Mouse (Mus musculus): Measurements from ENCODE around the gene Gadd45g.

Gadd45g gene

DNA sequence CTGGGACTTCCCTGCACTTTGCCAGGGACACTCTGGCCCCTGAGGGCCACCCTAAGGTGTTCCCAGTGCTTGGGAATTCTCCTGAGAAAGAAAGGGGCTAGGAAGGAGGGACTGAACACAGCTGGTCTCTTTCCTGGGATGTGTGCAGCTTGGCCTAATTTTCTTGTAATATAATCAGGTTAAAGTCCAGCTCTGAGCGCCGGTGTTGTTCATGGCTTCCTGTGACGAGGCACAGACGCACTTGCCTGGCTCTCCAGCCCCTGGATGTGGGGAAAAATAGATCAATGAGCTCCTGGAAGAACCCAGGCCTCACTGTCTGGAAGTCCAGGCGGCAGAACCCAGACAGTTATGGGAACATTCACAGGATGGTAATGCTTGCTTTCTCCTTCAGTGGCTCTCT, 10.7 kb downstream of the Gadd45g start:
- Histone ChIP-seq H3K27me3 (ENCODE audit: control insufficient read depth, insufficient read depth, low read length, poor library complexity, severe bottlenecking) (no peaks in the 10 kb centered on the region), H3K36me3 (ENCODE audit: control insufficient read depth, insufficient read depth, low read length, poor library complexity, severe bottlenecking) (no peaks in the 10 kb centered on the region)
- no peak for DNase-seq (ENCODE audit: low read depth, low spot score)

DNA sequence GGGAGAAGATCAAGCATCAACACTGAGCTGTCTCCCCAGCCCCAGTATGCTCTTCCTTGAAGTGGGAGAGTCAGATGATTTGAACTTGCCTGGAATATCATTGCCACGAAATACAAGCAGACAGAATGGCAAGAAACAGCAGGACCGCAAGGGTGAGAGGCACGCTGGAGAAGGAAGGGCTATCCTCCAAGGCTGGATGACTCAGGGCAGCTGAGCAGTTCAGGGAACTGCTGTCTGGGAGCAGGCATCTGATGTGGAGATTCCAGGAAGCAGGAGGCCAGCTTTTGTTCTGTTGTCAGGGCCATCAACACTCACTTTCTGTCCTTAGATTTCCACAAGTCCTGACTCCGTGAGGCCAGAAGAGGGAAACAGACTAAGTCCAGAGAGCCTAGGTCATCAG, 12.0 kb downstream of the Gadd45g start:
- H3K36me3 ChIP-seq (ENCODE audit: control insufficient read depth, insufficient read depth, low read length, poor library complexity, severe bottlenecking), result no peaks in the 10 kb centered on the region
- H3K27me3 ChIP-seq (ENCODE audit: control insufficient read depth, insufficient read depth, low read length, poor library complexity, severe bottlenecking), result no peaks in the 10 kb centered on the region
- DNase-seq (ENCODE audit: low read depth, low spot score), result no peak

DNA sequence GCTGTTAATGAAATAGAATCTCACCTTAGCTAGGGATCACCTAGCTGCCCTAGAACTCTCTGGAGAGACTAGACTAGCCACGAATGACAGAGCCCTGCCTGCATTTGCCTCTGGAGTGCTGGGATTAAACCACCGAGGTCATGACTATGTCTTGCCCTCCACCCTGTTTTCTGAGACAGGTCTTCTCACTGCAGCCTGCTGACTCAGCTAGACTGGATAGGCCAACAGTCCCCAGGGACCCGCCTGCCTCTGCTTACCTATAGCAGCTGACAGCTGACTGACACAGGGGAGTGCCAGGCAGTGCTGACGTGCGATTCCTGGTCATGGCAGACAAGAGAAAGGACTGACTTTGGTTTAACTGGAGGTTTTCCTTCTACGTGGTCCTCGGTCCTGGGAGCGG, 12.7 kb downstream of the Gadd45g start:
- H3K36me3 ChIP-seq (ENCODE audit: control insufficient read depth, insufficient read depth, low read length, poor library complexity, severe bottlenecking), result no peaks in the 10 kb centered on the region
- no peak for DNase-seq (ENCODE audit: low read depth, low spot score)
- H3K27me3 ChIP-seq (ENCODE audit: control insufficient read depth, insufficient read depth, low read length, poor library complexity, severe bottlenecking), result no peaks in the 10 kb centered on the region

DNA sequence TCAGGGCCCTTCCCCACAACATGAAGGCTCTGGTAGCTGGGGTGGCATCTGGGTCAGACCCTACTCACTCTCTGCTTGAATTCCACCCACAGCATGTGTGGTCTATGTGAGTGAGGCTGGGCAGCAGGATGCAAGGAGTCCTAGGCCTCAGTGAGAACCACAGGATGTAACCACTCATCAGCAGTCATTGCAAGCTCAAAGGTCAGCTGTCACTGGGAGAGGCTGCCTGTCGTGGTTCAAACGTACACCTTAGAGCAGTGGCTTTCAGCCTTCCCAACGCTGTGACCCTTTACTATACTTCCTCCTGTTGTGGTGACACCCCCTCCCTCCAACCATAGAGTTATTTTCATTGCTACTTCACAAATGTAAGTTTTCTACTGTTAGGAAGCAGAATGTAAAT, 13.3 kb downstream of the Gadd45g start:
- Histone ChIP-seq H3K27me3 (ENCODE audit: control insufficient read depth, insufficient read depth, low read length, poor library complexity, severe bottlenecking) (no peaks in the 10 kb centered on the region), H3K36me3 (ENCODE audit: control insufficient read depth, insufficient read depth, low read length, poor library complexity, severe bottlenecking) (no peaks in the 10 kb centered on the region)
- DNase-seq (ENCODE audit: low read depth, low spot score), result no peak

DNA sequence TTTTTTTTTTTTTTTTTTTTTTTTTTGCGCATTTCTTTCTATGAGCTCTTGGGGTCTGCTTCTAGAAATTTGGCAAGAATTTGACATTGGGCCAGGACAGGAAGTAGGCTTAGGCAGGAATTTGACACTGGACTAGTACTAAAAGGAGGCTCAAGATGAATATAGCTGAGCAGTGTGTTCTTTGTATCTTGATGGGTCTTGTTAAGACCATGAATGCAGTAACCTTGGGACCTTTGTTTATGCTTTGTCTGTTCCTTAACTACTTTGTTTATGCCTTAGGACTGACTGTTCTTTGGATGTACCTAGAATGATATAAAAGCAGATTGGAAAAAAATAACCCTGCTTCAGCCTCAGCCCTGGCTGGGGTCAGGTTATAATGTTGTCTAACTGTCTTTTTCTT, 16.3 kb downstream of the Gadd45g start:
- no peaks in the 10 kb centered on the region for H3K27me3 ChIP-seq (ENCODE audit: control insufficient read depth, insufficient read depth, low read length, poor library complexity, severe bottlenecking)
- no peaks in the 10 kb centered on the region for H3K36me3 ChIP-seq (ENCODE audit: control insufficient read depth, insufficient read depth, low read length, poor library complexity, severe bottlenecking)
- DNase-seq (ENCODE audit: low read depth, low spot score), result no peak

DNA sequence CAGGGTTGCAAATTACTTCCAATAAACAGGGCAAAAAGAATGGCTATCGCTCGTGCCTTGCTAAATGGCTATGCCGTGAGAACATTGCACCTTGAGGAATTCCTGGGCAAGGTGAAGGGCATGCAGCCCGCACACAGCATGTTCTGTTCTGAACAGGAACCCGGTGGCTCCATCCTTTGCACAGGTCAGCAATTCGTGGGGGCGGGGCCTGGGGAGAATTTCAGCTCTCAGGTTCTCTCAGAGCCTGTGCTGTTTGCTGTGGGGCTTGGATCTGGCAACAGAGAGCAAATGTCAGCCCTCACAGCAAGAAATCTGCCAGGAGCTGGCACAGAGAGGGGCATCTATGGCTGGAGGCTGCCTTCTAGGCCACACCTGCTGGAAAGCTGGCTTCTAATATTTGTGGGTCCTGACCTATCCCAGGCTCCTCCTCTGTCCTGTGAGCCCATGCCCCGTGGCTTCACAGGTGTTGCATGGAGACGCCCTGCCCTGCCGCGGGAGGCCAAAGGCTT, 19.7 kb downstream of the Gadd45g start:
- Histone ChIP-seq H3K27me3 (ENCODE audit: control insufficient read depth, insufficient read depth, low read length, poor library complexity, severe bottlenecking) (no peaks in the 10 kb centered on the region), H3K36me3 (ENCODE audit: control insufficient read depth, insufficient read depth, low read length, poor library complexity, severe bottlenecking) (no peaks in the 10 kb centered on the region)
- no peak for DNase-seq (ENCODE audit: low read depth, low spot score)

DNA sequence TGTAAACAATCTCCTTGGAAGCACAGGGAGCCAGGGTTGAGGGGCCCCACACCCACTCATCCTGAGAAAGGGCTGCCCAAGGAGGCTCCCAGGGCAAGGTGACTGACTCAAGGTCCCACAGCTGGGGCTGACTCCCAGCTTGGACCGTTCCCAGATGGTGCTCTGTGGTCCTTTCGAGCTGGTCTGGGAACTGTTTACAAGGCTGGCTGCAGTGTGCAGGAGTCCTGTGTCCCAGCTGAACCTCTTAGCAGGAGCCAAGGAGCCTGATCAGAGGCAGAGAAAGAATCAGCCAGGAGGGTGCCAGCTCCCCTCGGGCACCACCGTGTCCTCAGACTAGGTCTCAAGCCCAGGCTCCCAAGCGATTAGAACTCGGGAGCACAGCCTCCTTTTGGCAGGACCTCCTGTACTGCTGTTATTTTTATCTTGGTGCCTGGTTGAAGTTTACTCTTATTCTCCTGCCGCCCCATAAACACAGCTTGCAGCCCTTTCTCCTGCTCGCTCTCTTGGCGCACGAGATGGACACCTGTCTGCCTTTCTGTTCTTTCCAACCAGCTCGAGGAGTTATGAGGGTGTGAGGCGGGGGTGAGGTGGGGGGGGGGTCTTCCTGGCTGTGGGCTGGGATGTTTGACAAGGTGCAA, 22.1 kb downstream of the Gadd45g start:
- DNase-seq (ENCODE audit: low read depth, low spot score), result no peak

DNA sequence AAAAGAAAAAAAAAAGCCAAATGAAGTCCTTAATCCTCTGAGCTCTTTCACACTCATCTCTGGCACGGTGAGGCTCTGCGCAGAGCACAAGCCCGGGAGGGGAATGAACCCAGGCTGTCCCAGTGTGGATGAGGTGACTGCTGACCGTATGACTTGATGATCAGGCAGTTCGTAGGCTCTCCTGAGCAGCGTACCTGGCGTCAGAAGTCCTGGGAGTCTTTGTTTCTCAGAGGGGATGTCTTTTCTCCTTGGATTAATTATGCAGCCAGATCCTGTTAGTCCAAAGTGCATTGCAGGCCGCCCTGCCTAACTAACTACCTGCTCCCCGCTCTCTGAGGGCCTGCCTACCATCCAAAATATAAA, 22.6 kb downstream of the Gadd45g start:
- H3K36me3 ChIP-seq (ENCODE audit: control insufficient read depth, insufficient read depth, low read length, poor library complexity, severe bottlenecking), result no peaks in the 10 kb centered on the region
- no peaks in the 10 kb centered on the region for H3K27me3 ChIP-seq (ENCODE audit: control insufficient read depth, insufficient read depth, low read length, poor library complexity, severe bottlenecking)
- no peak for DNase-seq (ENCODE audit: low read depth, low spot score)

More for the DNA sequence above, 22.1 kb downstream of the Gadd45g start:
- H3K36me3 ChIP-seq (ENCODE audit: control insufficient read depth, insufficient read depth, low read length, poor library complexity, severe bottlenecking), result no peaks in the 10 kb centered on the region
- no peaks in the 10 kb centered on the region for H3K27me3 ChIP-seq (ENCODE audit: control insufficient read depth, insufficient read depth, low read length, poor library complexity, severe bottlenecking)

DNA sequence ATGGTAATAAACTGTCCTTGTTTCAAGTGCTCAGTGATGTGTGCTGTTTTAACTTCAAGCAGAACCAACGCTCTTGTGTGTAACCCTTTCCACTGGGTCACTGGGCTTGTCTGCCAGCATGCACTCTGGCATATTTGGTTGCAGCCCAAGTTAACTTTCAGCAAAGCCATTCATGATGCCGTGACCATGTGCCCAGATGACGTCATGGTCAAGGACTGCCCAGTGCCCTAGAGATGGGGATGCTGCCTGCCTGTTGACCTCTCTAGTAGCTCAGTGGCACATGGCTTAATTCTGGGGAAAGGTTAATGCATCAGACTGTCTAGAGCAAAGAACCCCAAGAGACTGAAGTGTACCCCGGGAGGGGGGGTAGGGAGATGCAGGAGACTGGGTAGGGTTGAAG, 24.7 kb downstream of the Gadd45g start:
- Histone ChIP-seq H3K27me3 (ENCODE audit: control insufficient read depth, insufficient read depth, low read length, poor library complexity, severe bottlenecking) (no peaks in the 10 kb centered on the region), H3K36me3 (ENCODE audit: control insufficient read depth, insufficient read depth, low read length, poor library complexity, severe bottlenecking) (no peaks in the 10 kb centered on the region)
- DNase-seq (ENCODE audit: low read depth, low spot score), result no peak

DNA sequence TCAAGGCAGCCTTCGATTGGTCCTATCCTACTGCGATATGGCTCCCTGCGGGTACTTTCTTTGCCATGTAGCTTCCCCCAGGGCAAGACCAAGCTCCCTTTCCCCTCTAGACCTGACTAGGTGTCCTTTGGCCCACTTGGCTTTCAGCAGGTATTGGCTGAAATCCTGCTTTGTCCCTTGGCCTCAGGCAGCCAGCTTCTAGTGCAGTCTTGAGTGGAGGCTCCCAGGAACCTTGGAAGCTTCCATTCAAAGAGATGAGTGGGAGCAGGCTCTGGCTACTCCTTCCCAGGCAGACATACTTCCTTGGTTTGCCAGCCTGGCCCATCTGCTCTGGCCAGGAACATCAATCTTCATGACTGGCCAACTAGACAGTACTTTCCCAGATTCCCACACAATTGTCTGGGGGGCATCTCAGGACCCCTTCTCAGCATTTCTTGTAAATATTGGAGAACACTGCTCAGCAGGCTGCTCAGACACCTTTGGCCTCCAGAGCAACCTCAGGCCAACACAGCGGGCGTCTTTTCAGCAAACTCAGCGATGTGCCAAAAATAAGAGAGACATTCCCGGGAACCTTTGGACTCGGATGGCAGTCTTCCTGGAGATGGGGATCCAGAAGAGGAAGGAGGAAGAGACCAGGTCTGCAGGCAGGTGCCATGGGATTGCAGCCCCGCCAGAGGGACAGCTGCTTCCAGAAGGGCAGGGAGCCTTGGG, 25.9 kb downstream of the Gadd45g start:
- Histone ChIP-seq H3K27me3 (ENCODE audit: control insufficient read depth, insufficient read depth, low read length, poor library complexity, severe bottlenecking) (no peaks in the 10 kb centered on the region), H3K36me3 (ENCODE audit: control insufficient read depth, insufficient read depth, low read length, poor library complexity, severe bottlenecking) (no peaks in the 10 kb centered on the region)
- no peak for DNase-seq (ENCODE audit: low read depth, low spot score)

DNA sequence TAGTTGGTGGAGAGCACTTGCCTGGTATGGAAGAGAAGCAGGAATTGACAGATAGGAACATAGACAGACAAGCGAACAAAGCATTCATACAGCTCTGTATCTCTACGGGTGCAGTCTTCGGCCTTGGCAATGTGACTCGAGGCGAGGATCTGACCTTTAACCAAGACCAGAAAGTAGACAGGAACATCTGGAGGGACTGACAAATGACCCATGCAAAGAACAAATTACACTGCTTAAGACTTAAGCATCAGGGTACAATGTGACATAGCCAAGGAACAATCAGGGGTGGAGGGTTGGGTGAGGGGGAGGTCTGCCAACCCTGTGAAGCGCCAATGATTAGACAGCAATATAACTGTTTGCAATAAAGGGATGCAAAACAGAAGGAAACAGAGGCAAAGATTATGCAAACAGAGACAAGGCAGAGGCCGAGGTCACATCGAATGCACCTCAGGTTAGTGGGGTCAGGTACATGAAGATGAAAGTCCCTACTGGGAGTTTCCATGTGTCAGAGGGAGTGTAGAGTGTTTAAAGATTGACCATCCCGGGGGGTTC, 26.6 kb downstream of the Gadd45g start:
- Histone ChIP-seq H3K27me3 (ENCODE audit: control insufficient read depth, insufficient read depth, low read length, poor library complexity, severe bottlenecking) (no peaks in the 10 kb centered on the region), H3K36me3 (ENCODE audit: control insufficient read depth, insufficient read depth, low read length, poor library complexity, severe bottlenecking) (no peaks in the 10 kb centered on the region)
- DNase-seq (ENCODE audit: low read depth, low spot score), result no peak

DNA sequence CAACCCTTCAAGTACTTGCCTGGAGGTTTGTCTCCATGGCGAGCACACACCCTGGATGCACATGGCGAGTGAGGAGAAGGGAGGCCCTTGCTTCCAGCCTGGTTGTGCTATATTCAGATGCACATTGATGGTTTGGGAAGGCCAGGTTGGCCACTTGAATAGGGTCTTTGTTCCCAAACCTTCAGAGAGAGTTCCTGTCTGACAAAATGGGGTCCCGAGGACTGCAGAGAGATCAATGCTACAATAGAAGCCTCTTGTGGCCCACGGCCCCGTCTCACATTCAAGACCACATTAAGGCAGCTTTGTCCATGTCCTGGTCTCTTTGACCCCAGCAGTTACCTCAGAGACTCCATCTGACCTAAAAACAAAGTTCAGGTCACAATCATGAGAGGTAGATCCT, 27.3 kb downstream of the Gadd45g start:
- Histone ChIP-seq H3K36me3 (ENCODE audit: control insufficient read depth, insufficient read depth, low read length, poor library complexity, severe bottlenecking) (no peaks in the 10 kb centered on the region), H3K27me3 (ENCODE audit: control insufficient read depth, insufficient read depth, low read length, poor library complexity, severe bottlenecking) (no peaks in the 10 kb centered on the region)
- no peak for DNase-seq (ENCODE audit: low read depth, low spot score)

DNA sequence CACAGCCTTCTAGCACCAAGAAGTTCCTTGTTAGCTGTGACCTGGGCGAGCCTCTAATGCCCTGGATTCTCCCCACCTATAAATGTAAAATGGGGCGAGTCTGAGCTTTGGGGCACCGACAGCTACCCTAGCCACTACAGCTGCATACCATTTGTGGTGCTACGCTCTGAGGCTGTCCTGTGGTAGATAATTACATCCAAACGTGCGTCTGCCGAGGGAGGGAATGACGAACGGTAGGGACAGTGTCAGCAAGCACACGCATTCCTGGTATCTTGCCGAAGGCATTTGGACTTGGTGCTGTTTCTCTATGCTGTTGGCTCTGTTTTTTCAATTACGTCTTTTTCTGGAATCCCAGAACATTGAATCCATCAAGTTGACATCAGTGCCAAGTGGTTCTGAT, 29.7 kb downstream of the Gadd45g start:
- no peak for DNase-seq (ENCODE audit: low read depth, low spot score)
- Histone ChIP-seq H3K27me3 (ENCODE audit: control insufficient read depth, insufficient read depth, low read length, poor library complexity, severe bottlenecking) (no peaks in the 10 kb centered on the region), H3K36me3 (ENCODE audit: control insufficient read depth, insufficient read depth, low read length, poor library complexity, severe bottlenecking) (no peaks in the 10 kb centered on the region)

DNA sequence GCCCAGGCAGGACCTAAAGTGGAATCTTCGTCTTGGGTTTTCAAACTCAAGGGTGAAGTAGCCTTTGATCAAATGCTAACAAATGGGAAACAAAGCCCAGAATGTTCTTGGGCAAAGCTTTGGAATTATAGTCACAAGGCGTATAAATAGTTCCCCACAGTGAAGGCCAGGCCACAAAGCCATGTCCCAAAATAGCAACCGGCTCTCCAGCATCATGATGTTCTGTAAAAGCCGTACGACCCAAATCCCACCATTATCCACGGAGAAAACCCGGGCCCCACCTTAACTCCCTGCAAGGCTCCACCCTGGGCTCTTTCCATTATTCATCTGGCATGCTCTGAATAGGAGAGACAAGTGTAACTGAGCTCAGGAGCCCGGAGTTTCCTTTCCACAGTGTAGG, 32.3 kb downstream of the Gadd45g start:
- DNase-seq (ENCODE audit: low read depth, low spot score), result no peak
- H3K27me3 ChIP-seq (ENCODE audit: control insufficient read depth, insufficient read depth, low read length, poor library complexity, severe bottlenecking), result no peaks in the 10 kb centered on the region

DNA sequence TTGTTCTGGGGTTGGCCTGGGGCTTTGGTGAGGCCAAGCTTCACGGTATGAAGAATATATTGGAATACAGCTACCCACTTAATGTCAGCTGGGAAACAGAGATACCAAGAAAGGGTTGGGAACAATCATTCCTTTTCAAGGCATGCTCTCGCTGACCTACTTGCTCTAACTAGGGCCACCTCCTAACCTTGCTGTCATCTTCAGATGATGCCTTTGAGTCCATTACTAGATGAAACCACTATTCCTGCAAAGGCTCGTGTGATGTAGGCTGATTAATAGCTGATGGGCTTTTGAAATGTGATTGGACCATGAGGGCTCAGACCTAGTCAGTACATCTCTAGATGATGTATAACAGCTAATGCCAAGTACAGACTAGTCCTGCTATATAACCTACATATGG, 33.1 kb downstream of the Gadd45g start:
- no peaks in the 10 kb centered on the region for H3K36me3 ChIP-seq (ENCODE audit: control insufficient read depth, insufficient read depth, low read length, poor library complexity, severe bottlenecking)
- no peak for DNase-seq (ENCODE audit: low read depth, low spot score)
- H3K27me3 ChIP-seq (ENCODE audit: control insufficient read depth, insufficient read depth, low read length, poor library complexity, severe bottlenecking), result no peaks in the 10 kb centered on the region

More for the DNA sequence above, 32.3 kb downstream of the Gadd45g start:
- H3K36me3 ChIP-seq (ENCODE audit: control insufficient read depth, insufficient read depth, low read length, poor library complexity, severe bottlenecking), result no peaks in the 10 kb centered on the region
